Mouse (Mus musculus) CH12.LX (cell line): Measurements from ENCODE around the gene Hfm1. TPM values are rescaled to one million over a fixed set of nuclear protein-coding genes. Genes with fewer than 3 reads are reported as not detected.

Experiments used
- DNase-seq: peaks from one replicate; pipeline ENCODE4 v3.0.0-alpha.2; 2013; ENCODE audit errors: extremely low read depth
- H3K27ac ChIP-seq: 2 replicates; pipeline ENCODE4 v1.5.1; 2012; ENCODE audit warnings: low read depth, mild to moderate bottlenecking, control low read depth, moderate library complexity; ENCODE audit not compliant: insufficient read depth
- H3K27me3 ChIP-seq: replicated peaks from 2 replicates; pipeline ENCODE3; 2012; ENCODE audit warnings: inconsistent platforms
- H3K36me3 ChIP-seq, 2 experiments: replicated peaks in 1 of 2; 2 replicates each; pipeline versions ENCODE3 to v1.6.1; 2012; ENCODE audit warnings: inconsistent platforms in 1 of 2, low read length in 1 of 2, mild to moderate bottlenecking in 1 of 2, mixed read lengths in 1 of 2, moderate library complexity in 1 of 2; ENCODE audit not compliant: control insufficient read depth in 1 of 2, insufficient read depth in 1 of 2
- H3K4me1 ChIP-seq, 2 experiments: 2 replicates each; pipeline ENCODE4 v1.6.1; 2012; ENCODE audit warnings: inconsistent platforms in 1 of 2, moderate library complexity in 1 of 2; ENCODE audit not compliant: insufficient read depth in 2 of 2, control insufficient read depth in 1 of 2
- H3K4me2 ChIP-seq: 2 replicates; pipeline ENCODE4 v1.6.1; 2012; ENCODE audit warnings: low read depth, mild to moderate bottlenecking, control low read depth; ENCODE audit not compliant: poor library complexity, insufficient read depth, severe bottlenecking
- H3K4me3 ChIP-seq, 3 experiments: fragments of 150-350 bp in 1 of 3; sonication (generic) in 1 of 3; replicated peaks in 1 of 3; 2 replicates each; pipeline versions ENCODE3 to v1.5.1; 2011 to 2012; ENCODE audit warnings: low read depth in 2 of 3, low read length in 2 of 3, mild to moderate bottlenecking in 2 of 3, moderate library complexity in 2 of 3, control low read depth in 1 of 3, improper control_type of control experiment in 1 of 3, inconsistent platforms in 1 of 3, mixed read lengths in 1 of 3; ENCODE audit not compliant: poor library complexity in 1 of 3
- H3K79me2 ChIP-seq: replicated peaks from 2 replicates; pipeline ENCODE4 v1.6.1; 2012; ENCODE audit warnings: mild to moderate bottlenecking, moderate library complexity; ENCODE audit not compliant: control insufficient read depth, poor library complexity, insufficient read depth, severe bottlenecking; ENCODE audit errors: extremely low read depth
- H3K9ac ChIP-seq: 2 replicates; pipeline ENCODE4 v1.6.1; 2012; ENCODE audit warnings: low read depth, mild to moderate bottlenecking, control low read depth, moderate library complexity; ENCODE audit not compliant: insufficient read depth
- H3K9me3 ChIP-seq: replicated peaks from 2 replicates; pipeline ENCODE3; 2012; ENCODE audit warnings: low read length, inconsistent platforms, mixed read lengths
- CHD1 ChIP-seq: IDR thresholded peaks from 2 replicates; pipeline ENCODE4 v1.6.1; 2012; ENCODE audit warnings: low read depth, low read length, improper control_type of control experiment, inconsistent platforms
- CTCF ChIP-seq, 2 experiments: IDR thresholded peaks in 1 of 2; conservative IDR thresholded peaks in 1 of 2; 2 replicates each; pipeline ENCODE4 v1.5.1; 2011 to 2012; ENCODE audit warnings: low read depth in 2 of 2, low read length in 2 of 2, improper control_type of control experiment in 1 of 2, inconsistent platforms in 1 of 2, mild to moderate bottlenecking in 1 of 2, moderate library complexity in 1 of 2
- GABPA ChIP-seq: IDR thresholded peaks from 2 replicates; pipeline ENCODE4 v1.6.1; 2012; ENCODE audit warnings: low read depth, low read length, improper control_type of control experiment, inconsistent platforms; ENCODE audit not compliant: insufficient replicate concordance
- HCFC1 ChIP-seq: IDR thresholded peaks from 2 replicates; pipeline ENCODE4 v1.6.1; 2012; ENCODE audit warnings: low read depth, mild to moderate bottlenecking, inconsistent platforms, low read length, improper control_type of control experiment
- JUN ChIP-seq: IDR thresholded peaks from 2 replicates; pipeline ENCODE4 v1.6.1; 2011; ENCODE audit warnings: low read depth, mild to moderate bottlenecking, low read length, improper control_type of control experiment, moderate library complexity; ENCODE audit not compliant: insufficient read depth
- MAX ChIP-seq: IDR thresholded peaks from 2 replicates; pipeline ENCODE4 v1.6.1; 2011; ENCODE audit warnings: low read length, improper control_type of control experiment
- MXI1 ChIP-seq: IDR thresholded peaks from 2 replicates; pipeline ENCODE4 v1.6.1; 2011; ENCODE audit warnings: mild to moderate bottlenecking, low read depth, low read length, improper control_type of control experiment
- NELFE ChIP-seq: IDR thresholded peaks from 2 replicates; pipeline ENCODE4 v1.6.1; 2011; ENCODE audit warnings: low read depth, low read length, improper control_type of control experiment
- PAX5 ChIP-seq: IDR thresholded peaks from 2 replicates; pipeline ENCODE4 v1.6.1; 2012; ENCODE audit warnings: low read length, inconsistent platforms, mixed read lengths
- RAD21 ChIP-seq: IDR thresholded peaks from 2 replicates; pipeline ENCODE4 v1.6.1; 2011; ENCODE audit warnings: low read depth, mild to moderate bottlenecking, low read length, improper control_type of control experiment, moderate library complexity
- RCOR1 ChIP-seq: conservative IDR thresholded peaks from 2 replicates; pipeline ENCODE4 v1.6.1; 2012; ENCODE audit warnings: low read depth, mild to moderate bottlenecking, inconsistent platforms, low read length, improper control_type of control experiment
- SMC3 ChIP-seq: IDR thresholded peaks from 2 replicates; pipeline ENCODE4 v1.6.1; 2011; ENCODE audit warnings: low read depth, low read length, improper control_type of control experiment
- TBP ChIP-seq: conservative IDR thresholded peaks from 2 replicates; pipeline ENCODE4 v1.6.1; 2011; ENCODE audit warnings: low read depth, low read length, improper control_type of control experiment
- TCF12 ChIP-seq: IDR thresholded peaks from 2 replicates; pipeline ENCODE4 v1.6.1; 2014; ENCODE audit warnings: low read depth, mild to moderate bottlenecking, inconsistent platforms, low read length, improper control_type of control experiment
- ZMIZ1 ChIP-seq: IDR thresholded peaks from 2 replicates; pipeline ENCODE4 v1.6.1; 2012; ENCODE audit warnings: low read depth, mild to moderate bottlenecking, inconsistent platforms, low read length, improper control_type of control experiment
- ZNF384 ChIP-seq: IDR thresholded peaks from 2 replicates; pipeline ENCODE4 v1.6.1; 2012; ENCODE audit warnings: low read depth, low read length, improper control_type of control experiment, inconsistent platforms
- dilution Hi-C: fragments of 300-500 bp; cut with MboI; formaldehyde crosslinking; loops from 2 replicates; pipeline ENCODE4 v1.14.3; 2020; ENCODE audit warnings: low sequenced_read_pairs; ENCODE audit not compliant: extremely low pct_unique_long_range_greater_than_20kb, extremely low pct_ligation_motif_present
- in situ Hi-C: fragments of 300-500 bp; cut with MboI; formaldehyde crosslinking; loops from 3 replicates; pipeline ENCODE4 v1.14.3; 2019; ENCODE audit warnings: low sequenced_read_pairs, low pct_ligation_motif_present, low pct_unique_long_range_greater_than_20kb, mixed read lengths
- polyA plus RNA-seq: library from polyadenylated mRNA; unstranded; fragments of >175 nt; gene quantifications from 2 replicates; pipeline ENCODE4 v1.2.1, GENCODE M21; 2012; ENCODE audit warnings: low read depth; ENCODE audit not compliant: insufficient read length
- total RNA-seq, 2 experiments: library from RNA; depleted of rRNA; stranded (reverse); fragments of 300-350 nt in 1 of 2; fragments of >200 nt in 1 of 2; gene quantifications; 2 replicates each; pipeline ENCODE4 v1.2.3; 2012 to 2014

Gene Hfm1
- total and polyA plus RNA-seq, 3 experiments: not detected

- no peaks in the 10 kb centered on the region for H3K9me3 ChIP-seq
- peaks cover 4% of the 10 kb centered on the region for H3K27me3 ChIP-seq
- dilution Hi-C loops: no loop called here
- H3K36me3 ChIP-seq: no peaks in the 10 kb centered on the region
- H3K9ac ChIP-seq: no peak overlapping the region
- no peaks in the 10 kb centered on the region for H3K79me2 ChIP-seq
- TF ChIP-seq CTCF (conservative IDR thresholded peaks at IDR 0.05 in 1 of 2, IDR thresholded peaks at IDR 0.05 in 1 of 2; ENCODE audit: low read depth in 2 of 2, low read length in 2 of 2) (no peak), TBP (no peak), CHD1 (no peak), NELFE (no peak), MAX (no peak), TCF12 (no peak), ZNF384 (no peak)
- in situ Hi-C loops: loop anchor here (25.0 kb wide), 1 partner anchor 493 kb away; no protein-coding TSS in a partner anchor
- no peak overlapping the region for H3K4me3 ChIP-seq
- no peak overlapping the region for H3K27ac ChIP-seq
- H3K4me1 ChIP-seq: peaks cover 0 to 3% of the 10 kb centered on the region in 2 experiments; a peak in 1 of 4 replicates
- DNase-seq: no peak
- H3K4me2 ChIP-seq: no peak overlapping the region
Measured at GRCm38 (mm10) chr5:106819630-106820029, 106.5 kb downstream of the Hfm1 start.

- H3K4me1 ChIP-seq: peaks cover 0 to 3% of the 10 kb centered on the region in 2 experiments; a peak in 1 of 4 replicates
- H3K27me3 ChIP-seq: peaks cover 6% of the 10 kb centered on the region
- no peak overlapping the region for H3K27ac ChIP-seq
- dilution Hi-C loops (no loop called here), in situ Hi-C loops (loop anchor here (25.0 kb wide), 1 partner anchor 496 kb away; no protein-coding TSS in a partner anchor)
- H3K36me3 ChIP-seq: no peaks in the 10 kb centered on the region
- no peak for DNase-seq
- no peak overlapping the region for H3K4me2 ChIP-seq
- TF ChIP-seq RAD21 (no peak), ZNF384 (no peak), JUN (no peak), GABPA (no peak), MXI1 (no peak), NELFE (no peak), ZMIZ1 (no peak), HCFC1 (no peak), SMC3 (no peak), RCOR1 (no peak), PAX5 (no peak)
- H3K79me2 ChIP-seq: no peaks in the 10 kb centered on the region
- H3K4me3 ChIP-seq: no peak overlapping the region
- H3K9me3 ChIP-seq: no peaks in the 10 kb centered on the region
- H3K9ac ChIP-seq: no peak overlapping the region
Measured at GRCm38 (mm10) chr5:106815923-106816654, 110.0 kb downstream of the Hfm1 start.
